Mouse (Mus musculus) spleen, embryonic (tissue): ENCODE results near the gene Srgap2.

ENCODE experiments used
- CTCF ChIA-PET: fragments of 350-600 bp; sonication (Branson Sonifier 250); formaldehyde crosslinking; loops from one replicate; lab custom pipeline; 2022; lab: Charles Lee

Srgap2 gene

GRCm38 (mm10) chr1:131419307-131419706, 107.8 kb downstream of the Srgap2 start:
- CTCF ChIA-PET = no interaction called here

DNA sequence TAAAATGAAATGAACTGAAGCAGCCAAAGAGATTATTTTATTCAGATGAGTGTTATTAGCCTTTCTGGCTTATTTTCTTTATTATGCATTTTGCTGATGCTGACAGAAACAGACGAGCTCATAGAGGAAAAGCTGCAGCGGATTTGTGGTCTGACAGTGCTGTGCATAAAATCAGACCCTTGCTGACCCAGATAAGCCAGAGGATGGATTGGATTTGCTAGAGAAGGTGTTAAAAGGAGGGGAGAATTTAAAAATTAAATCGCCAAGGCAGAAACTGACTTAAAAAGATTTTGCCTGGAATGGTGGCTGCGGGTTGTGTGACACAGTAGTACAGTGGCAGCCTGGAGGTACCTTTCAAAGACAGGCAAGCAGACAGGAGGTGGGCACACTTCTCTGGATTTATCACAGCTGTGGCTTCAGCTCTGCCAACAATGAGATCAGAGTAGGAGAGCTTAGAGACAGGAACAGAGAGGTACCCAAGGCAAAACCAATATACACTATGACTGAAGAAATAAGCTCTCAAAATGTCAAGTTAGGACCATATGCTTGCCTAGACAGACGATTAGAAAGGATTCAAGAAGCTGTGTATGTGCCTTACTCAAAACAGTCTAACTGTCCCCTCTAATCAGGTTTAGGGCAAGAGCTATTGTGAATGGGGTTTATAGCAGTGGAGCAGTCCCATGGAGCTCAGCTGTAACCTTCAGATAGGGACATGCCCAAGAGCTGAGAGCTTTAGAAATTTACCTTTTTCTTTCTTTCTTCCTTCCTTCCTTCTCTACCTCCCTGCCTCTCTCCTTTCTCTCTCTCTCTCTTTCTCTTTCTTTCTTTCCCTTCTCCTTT, 109.1 kb downstream of the Srgap2 start:
- CTCF ChIA-PET = no interaction called here

DNA sequence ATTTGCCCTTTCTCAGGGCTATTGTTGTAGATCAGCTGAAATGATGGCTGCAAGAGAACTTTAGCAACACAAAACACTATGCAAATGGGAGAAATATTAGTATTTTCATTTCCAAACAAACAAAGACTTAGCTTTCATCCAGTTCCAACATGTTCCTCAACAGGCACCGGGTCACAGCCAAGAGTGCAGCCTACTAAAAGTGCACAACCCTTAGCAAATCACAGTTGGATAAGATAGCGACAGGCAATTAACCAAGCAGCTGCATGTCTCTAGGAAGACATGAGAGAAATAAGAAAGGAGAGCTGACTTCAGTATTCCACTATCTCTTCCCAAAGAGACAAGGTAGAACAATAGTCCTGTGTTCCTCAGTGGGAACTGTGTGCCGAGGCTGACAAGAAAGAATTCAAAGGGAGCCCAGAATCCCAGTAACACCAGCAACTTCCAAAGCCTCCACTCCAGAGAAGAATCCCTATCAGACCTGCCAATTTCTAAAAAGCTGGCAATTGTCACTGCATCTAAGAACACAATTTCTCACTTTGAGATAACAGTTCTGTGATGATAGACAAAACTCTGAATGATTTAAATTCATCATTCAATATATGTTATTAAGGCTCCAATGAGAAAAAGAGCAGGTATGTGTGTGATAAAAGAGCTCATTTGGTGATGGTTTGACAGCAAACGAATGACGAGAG, 109.9 kb downstream of the Srgap2 start:
- CTCF ChIA-PET = interaction anchor here (0.6 kb wide), 2 partner anchors 19 to 33 kb away, joined by 3 to 6 read pairs; no protein-coding TSS in a partner anchor

- CTCF ChIA-PET = no interaction called here
These were observed 123.6 kb downstream of the Srgap2 start for GRCm38 (mm10) chr1:131403567-131403966.

GRCm38 (mm10) chr1:131400844-131401243, 126.3 kb downstream of the Srgap2 start:
- CTCF ChIA-PET = no interaction called here

GRCm38 (mm10) chr1:131398181-131398580, 129.0 kb downstream of the Srgap2 start:
- CTCF ChIA-PET = interaction anchor here (0.6 kb wide), 1 partner anchor 19 kb away, joined by 3 read pairs; no protein-coding TSS in a partner anchor

DNA sequence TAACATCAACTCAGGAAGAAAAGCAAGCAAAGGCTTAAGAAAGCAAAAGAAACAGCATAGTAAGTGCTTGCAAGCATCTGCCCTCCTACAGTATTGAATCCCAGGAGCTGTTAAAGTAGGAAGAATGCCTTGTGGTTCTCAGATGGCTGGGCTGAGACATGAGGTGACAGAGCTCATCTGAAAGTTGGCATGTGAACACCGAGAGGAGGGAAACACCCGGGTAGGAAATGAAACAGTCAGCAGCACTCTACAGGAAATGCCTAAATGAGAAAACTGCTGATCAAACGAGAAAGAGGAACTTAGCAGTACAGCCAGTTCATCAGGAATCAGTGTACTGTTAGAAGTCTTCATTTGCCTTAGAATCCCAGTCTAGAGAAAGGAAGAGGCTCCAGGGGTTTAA, 142.7 kb downstream of the Srgap2 start:
- CTCF ChIA-PET = interaction anchor here (0.5 kb wide), 1 partner anchor 32 kb away, joined by 6 read pairs; no protein-coding TSS in a partner anchor

DNA sequence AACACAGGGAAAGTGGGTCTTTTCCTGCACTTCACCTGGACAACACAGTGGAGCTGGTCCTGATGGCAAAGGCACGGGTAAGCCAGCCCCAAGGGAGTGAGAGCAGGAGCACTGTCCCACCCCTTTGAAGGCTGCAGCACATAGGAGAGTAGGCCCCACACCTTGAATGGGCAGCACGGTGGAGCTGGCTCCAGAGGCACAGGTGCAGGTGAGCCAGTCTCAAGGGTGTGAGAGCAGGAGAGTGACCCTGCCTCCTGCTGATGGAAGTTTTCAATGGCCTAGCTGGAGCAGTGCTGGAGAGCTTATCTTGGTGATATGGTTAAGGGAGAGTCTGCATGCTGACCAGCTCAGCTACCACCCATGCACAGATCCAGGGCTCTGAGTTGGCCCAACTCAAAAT, 145.0 kb downstream of the Srgap2 start:
- CTCF ChIA-PET = interaction anchor here (0.7 kb wide), 1 partner anchor 15 kb away, joined by 3 read pairs; no protein-coding TSS in a partner anchor

DNA sequence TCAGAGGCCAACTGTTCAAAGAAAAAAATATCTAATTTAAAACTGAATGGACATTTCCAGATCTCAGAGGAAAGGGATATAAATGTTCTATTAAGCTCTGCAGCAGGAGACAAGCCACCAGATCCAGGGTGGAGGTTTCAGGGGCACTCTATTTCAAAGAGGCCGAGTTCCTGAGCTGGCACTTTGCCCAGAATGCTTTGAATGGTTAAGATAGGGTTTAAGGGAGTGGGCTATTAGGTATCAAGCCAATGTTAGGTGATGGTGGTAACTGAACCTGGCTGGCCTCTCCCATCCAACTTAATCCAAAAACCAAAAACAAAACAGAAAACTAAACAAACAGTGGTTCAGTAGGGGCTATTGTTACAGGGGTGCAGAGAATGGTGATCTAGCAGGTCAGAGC, 146.9 kb downstream of the Srgap2 start:
- CTCF ChIA-PET = no interaction called here

- CTCF ChIA-PET = interaction anchor here (0.6 kb wide), 1 partner anchor 45 kb away, joined by 3 read pairs; no protein-coding TSS in a partner anchor
These were observed 148.2 kb downstream of the Srgap2 start for GRCm38 (mm10) chr1:131378914-131379474.

DNA sequence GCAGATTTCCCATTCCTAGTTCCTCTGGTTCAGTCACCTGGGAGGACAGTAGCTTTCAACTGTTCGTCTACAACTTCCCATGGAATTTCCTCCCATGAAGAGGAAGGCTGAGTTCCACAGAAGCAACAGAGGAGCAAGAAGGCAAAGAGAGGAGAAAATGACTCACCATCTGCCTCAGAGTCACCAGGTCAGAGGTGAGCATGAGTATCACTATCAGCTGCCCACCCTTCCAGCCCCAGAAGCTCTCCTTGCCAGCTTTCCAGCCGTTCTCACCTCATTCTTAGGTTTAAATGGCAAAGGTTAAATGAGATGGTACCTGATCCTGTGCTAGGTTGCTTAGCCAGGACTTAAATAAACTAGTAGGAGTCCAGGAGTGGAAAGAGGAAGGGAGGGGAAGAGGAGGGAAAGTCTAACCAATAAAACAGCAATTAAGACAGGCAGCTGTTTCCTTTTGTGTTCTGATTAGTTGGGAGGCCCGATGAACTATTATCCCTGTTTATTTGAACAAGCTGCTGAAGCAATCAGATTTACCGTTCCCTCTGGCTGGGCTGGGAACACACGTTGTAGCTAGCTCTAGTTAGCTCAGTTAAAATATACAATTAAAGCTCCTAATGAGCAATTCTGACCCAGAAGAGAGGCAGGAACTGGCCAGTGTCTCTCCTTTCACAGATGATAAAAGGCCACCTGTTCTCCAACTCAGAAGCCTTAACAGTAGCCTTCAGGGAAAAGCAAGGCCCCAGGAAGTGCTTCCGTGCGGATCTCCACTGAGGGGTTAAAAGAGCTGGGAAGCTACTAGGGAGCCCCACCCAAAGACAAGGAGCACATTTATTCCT, 148.9 kb downstream of the Srgap2 start:
- CTCF ChIA-PET = no interaction called here

GRCm38 (mm10) chr1:131365832-131366231, 161.3 kb downstream of the Srgap2 start:
- CTCF ChIA-PET = no interaction called here

- CTCF ChIA-PET = interaction anchor here (0.6 kb wide), 1 partner anchor 172 kb away, joined by 5 read pairs; no protein-coding TSS in a partner anchor
These were observed 162.7 kb downstream of the Srgap2 start for GRCm38 (mm10) chr1:131364432-131364831.

DNA sequence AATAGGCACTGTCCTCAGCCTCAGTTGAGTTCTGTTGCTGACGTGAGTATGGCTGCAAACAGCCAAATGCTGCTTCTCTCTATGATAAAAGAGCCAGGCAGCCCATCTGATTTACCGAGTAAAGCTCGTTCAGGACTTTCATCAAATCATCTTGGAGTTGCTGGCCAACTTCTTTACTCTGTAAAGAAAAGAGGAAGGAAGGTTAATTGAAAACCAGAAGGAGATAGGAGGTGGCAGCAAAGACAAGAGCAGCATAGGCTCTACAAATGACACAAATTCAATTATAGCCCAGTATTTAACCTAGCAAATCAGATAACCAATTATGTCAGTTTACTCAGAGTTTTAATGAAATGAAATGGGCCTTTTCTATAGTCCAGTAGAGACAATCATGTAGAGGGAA, 163.3 kb downstream of the Srgap2 start:
- CTCF ChIA-PET = no interaction called here

- CTCF ChIA-PET = no interaction called here
These were observed 165.1 kb downstream of the Srgap2 start for GRCm38 (mm10) chr1:131362089-131362488.

- CTCF ChIA-PET = no interaction called here
These were observed 166.4 kb downstream of the Srgap2 start for GRCm38 (mm10) chr1:131360800-131361199.

- CTCF ChIA-PET = no interaction called here
These were observed 167.5 kb downstream of the Srgap2 start for GRCm38 (mm10) chr1:131359609-131360008.

DNA sequence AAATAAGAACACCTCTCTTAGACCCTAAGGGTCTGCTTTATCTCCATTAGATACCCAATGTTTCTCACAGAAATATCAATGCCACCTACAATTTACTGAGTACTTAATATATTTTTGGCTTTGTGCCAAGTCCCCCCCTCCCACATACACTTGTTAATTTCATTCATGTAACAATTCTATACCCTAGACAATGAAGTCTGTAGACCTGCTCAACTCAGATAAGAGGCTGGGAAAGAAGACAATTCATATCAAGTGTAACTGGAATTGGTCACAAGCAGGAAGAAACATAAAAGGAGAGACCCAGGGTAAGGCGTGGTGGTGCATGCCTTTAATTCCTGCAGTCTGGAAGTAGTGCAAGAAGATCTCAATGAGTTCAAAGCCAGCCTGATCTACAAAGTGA, 169.9 kb downstream of the Srgap2 start:
- CTCF ChIA-PET = interaction anchor here (0.7 kb wide), 1 partner anchor 631 kb away, joined by 3 read pairs; no protein-coding TSS in a partner anchor

DNA sequence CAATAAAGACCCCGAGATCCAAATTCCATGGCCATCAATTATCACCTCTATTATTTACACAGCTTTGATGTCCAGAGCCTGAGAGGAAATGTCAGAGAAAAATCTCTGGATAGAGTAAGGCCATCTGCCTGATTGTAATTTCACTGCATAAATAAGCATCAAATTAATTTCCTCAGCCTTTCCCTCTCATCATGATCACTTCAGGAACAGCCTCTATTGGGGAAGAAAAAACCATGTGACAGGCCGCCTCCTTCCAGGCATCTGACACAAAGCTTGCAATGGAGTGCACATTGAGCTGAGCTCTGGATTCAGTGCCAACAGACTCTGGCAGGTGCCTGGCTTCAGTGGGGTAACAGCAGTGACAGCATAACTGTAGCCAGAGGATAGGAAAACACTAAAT, 175.7 kb downstream of the Srgap2 start:
- CTCF ChIA-PET = interaction anchor here (0.6 kb wide), 2 partner anchors 55 to 203 kb away, joined by 3 to 5 read pairs; no protein-coding TSS in a partner anchor

- CTCF ChIA-PET = no interaction called here
These were observed 177.1 kb downstream of the Srgap2 start for GRCm38 (mm10) chr1:131349993-131350510.

GRCm38 (mm10) chr1:131347708-131348107, 179.4 kb downstream of the Srgap2 start:
- CTCF ChIA-PET = no interaction called here
